Mouse (Mus musculus) heart, embryonic 11.5 days (tissue): ENCODE measurements around the gene Clspn. TPM values are rescaled to one million over a fixed set of nuclear protein-coding genes. Genes with fewer than 3 reads are reported as not detected.

ENCODE experiments used
- ATAC-seq: fragments of 200-750 bp; cut with Nextera tagmentation; replicated peaks from 2 replicates; pipeline ENCODE4 v1.8.0; 2017; ENCODE audit warnings: moderate library complexity; ENCODE audit not compliant: insufficient number of reproducible peaks, low FRiP score, low TSS enrichment
- H3K27ac ChIP-seq: fragments of 300-500 bp; sonication (generic); 2 replicates; pipeline ENCODE4 v1.5.1; 2014; ENCODE audit warnings: mild to moderate bottlenecking, low read depth, low read length
- H3K27me3 ChIP-seq: fragments of 300-500 bp; sonication (generic); 2 replicates; pipeline ENCODE4 v1.6.1; 2014; ENCODE audit warnings: mild to moderate bottlenecking, low read length, mixed read lengths; ENCODE audit not compliant: control insufficient read depth, insufficient read depth
- H3K36me3 ChIP-seq: fragments of 300-500 bp; sonication (generic); 2 replicates; pipeline ENCODE4 v1.6.1; 2014; ENCODE audit warnings: mild to moderate bottlenecking, low read length, moderate library complexity, mixed read lengths; ENCODE audit not compliant: control insufficient read depth, insufficient read depth
- H3K4me1 ChIP-seq: fragments of 300-500 bp; sonication (generic); 2 replicates; pipeline ENCODE4 v1.6.1; 2014; ENCODE audit warnings: low read length; ENCODE audit not compliant: control insufficient read depth, insufficient read depth
- H3K4me2 ChIP-seq: fragments of 300-500 bp; sonication (generic); 2 replicates; pipeline ENCODE4 v1.6.1; 2014; ENCODE audit warnings: mild to moderate bottlenecking, moderate library complexity
- H3K4me3 ChIP-seq: fragments of 300-500 bp; sonication (generic); 2 replicates; pipeline ENCODE4 v1.5.1; 2014; ENCODE audit warnings: low read depth, low read length
- H3K9ac ChIP-seq: fragments of 300-500 bp; sonication (generic); 2 replicates; pipeline ENCODE4 v1.6.1; 2014; ENCODE audit warnings: mild to moderate bottlenecking, low read depth, low read length, moderate library complexity
- H3K9me3 ChIP-seq: fragments of 300-500 bp; sonication (generic); replicated peaks from 2 replicates; pipeline ENCODE4 v1.6.1; 2016; ENCODE audit warnings: low read length; ENCODE audit not compliant: control insufficient read depth
- WGBS: fragments of 180-500 bp; shearing (Covaris S2); extraction: QIAGEN DNeasy Blood & Tissue Kit; methylation state at CpG from one replicate; pipeline ENCODE4 v1.1.7; 2014; ENCODE audit not compliant: insufficient replicate concordance; 5-methylcytosine and 5-hydroxymethylcytosine counted together
- polyA plus RNA-seq: library from polyadenylated mRNA; unstranded; fragments of >200 nt; fragmentation: Nextera tagmentation; extraction: Ambion mirVana; gene quantifications from 2 replicates; pipeline ENCODE4 v1.2.1, GENCODE M21; 2014

Clspn gene
- polyA plus RNA-seq, 1 experiment from 2014 or later, result 36.3 TPM

DNA sequence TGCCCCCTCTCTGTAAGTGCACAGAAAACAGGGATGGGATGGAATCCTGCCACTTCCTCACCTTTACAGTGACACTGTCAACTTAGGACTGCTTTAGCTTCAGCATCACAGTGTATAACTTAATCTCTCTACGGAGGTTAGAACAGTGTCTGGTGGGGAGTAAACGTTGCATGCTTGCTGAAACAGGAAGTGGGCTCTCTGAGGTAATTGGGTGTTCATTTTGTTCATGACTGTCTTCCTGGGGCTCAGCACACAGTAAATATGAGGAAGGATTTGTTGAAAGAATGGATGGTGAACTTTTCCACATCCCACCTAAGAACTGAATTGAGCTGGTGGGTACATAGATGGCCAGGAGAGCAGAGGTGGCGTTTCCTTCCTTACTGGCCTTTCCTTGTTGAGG, 21.2 kb downstream of the Clspn start:
- no peaks in the 10 kb centered on the region for H3K9me3 ChIP-seq
- H3K4me2 ChIP-seq, result no peak overlapping the region
- H3K9ac ChIP-seq, result no peak overlapping the region
- H3K4me3 ChIP-seq, result no peak overlapping the region
- no peak overlapping the region for H3K27ac ChIP-seq
- H3K4me1 ChIP-seq, result no peaks in the 10 kb centered on the region
- H3K27me3 ChIP-seq, result no peaks in the 10 kb centered on the region
- ATAC-seq, result no peak
- H3K36me3 ChIP-seq, result peaks cover 55% of the 10 kb centered on the region
- 83% methylated on average over 3 of the region's 3 CpGs for WGBS

GRCm38 (mm10) chr4:126579077-126579476, 22.3 kb downstream of the Clspn start:
- Histone ChIP-seq H3K27me3 (no peaks in the 10 kb centered on the region), H3K4me3 (no peak overlapping the region), H3K4me1 (no peaks in the 10 kb centered on the region), H3K4me2 (no peak overlapping the region), H3K36me3 (peaks cover 45% of the 10 kb centered on the region), H3K9ac (no peak overlapping the region), H3K27ac (no peak overlapping the region), H3K9me3 (no peaks in the 10 kb centered on the region)
- 83% methylated on average over 2 of the region's 2 CpGs for WGBS
- no peak for ATAC-seq

GRCm38 (mm10) chr4:126585739-126586138, 29.0 kb downstream of the Clspn start:
- H3K4me1 ChIP-seq, result no peaks in the 10 kb centered on the region
- no peak for ATAC-seq
- H3K9ac ChIP-seq, result no peak overlapping the region
- no peaks in the 10 kb centered on the region for H3K27me3 ChIP-seq
- no peak overlapping the region for H3K4me3 ChIP-seq
- H3K36me3 ChIP-seq, result peaks cover 33% of the 10 kb centered on the region
- H3K9me3 ChIP-seq, result no peaks in the 10 kb centered on the region
- H3K4me2 ChIP-seq, result no peak overlapping the region
- H3K27ac ChIP-seq, result no peak overlapping the region
- 94% methylated on average over 13 of the region's 13 CpGs for WGBS

DNA sequence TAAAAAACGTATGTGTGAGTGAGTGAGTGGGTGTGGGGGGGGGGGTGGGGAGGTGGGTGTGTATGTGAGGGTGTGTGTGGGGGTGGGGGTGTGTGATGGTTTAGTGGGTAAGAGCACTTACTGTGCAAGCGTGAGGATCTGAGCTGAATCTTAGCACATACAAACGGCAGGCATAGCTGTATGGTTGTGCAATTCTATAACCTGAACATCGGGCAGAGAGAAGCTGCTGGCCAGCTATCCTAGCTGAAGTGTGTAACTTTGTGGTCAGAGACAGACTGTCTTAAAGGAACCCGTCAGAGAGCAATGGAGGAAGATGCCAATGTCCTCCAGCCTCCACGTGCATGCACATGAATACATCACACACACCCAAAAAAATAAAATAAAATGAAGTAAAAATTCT, 35.3 kb downstream of the Clspn start:
- Histone ChIP-seq H3K27me3 (no peaks in the 10 kb centered on the region), H3K27ac (no peak overlapping the region), H3K9me3 (no peaks in the 10 kb centered on the region), H3K4me1 (no peaks in the 10 kb centered on the region), H3K4me2 (no peak overlapping the region), H3K36me3 (peaks cover 17% of the 10 kb centered on the region), H3K4me3 (no peak overlapping the region), H3K9ac (no peak overlapping the region)
- 89% methylated on average over 6 of the region's 6 CpGs for WGBS
- ATAC-seq, result no peak

DNA sequence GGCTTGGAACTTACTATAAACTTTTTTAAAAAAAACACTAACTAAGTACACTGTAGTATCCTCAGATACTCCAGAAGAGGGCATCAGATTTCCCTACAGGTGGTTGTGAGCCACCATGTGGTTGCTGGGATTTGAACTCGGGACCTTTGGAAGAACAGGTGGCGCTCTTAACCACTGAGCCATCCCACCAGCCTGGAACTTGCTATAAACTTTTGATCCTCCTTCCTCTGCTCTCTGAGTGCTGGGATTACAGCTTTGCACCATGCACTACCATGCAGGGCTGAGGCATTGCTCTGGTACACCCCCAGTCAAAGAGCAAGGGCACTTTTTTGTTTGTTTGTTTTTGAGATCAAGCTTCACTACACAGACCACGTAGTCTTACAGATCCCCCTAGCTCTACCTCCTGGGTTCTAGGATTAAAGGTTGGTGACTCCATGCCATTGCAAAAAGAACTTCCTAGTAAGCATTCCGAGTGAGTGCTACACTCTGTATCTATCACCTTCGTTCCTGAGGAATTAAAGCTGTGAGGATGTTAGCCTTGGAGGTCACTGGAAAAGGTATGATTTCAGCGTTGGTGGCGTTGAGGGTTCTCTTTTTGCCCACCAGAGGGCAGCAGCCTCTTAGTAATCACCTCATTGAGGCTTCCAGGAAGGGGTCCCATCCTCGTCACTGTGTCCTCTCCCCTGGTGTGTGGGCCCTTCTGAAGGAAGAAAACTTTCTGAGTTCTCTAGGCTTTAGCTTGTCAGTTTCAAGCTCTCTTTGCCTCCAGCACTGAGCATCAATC, 43.4 kb downstream of the Clspn start:
- Histone ChIP-seq H3K4me2 (no peak overlapping the region), H3K4me1 (peaks cover 4% of the 10 kb centered on the region; the same call in 1 of the 2 replicates), H3K27ac (no peak overlapping the region), H3K9me3 (no peaks in the 10 kb centered on the region), H3K9ac (no peak overlapping the region), H3K27me3 (no peaks in the 10 kb centered on the region), H3K36me3 (no peaks in the 10 kb centered on the region), H3K4me3 (no peak overlapping the region)
- ATAC-seq, result no peak
- WGBS, result 28% methylated on average over 8 of the region's 8 CpGs

DNA sequence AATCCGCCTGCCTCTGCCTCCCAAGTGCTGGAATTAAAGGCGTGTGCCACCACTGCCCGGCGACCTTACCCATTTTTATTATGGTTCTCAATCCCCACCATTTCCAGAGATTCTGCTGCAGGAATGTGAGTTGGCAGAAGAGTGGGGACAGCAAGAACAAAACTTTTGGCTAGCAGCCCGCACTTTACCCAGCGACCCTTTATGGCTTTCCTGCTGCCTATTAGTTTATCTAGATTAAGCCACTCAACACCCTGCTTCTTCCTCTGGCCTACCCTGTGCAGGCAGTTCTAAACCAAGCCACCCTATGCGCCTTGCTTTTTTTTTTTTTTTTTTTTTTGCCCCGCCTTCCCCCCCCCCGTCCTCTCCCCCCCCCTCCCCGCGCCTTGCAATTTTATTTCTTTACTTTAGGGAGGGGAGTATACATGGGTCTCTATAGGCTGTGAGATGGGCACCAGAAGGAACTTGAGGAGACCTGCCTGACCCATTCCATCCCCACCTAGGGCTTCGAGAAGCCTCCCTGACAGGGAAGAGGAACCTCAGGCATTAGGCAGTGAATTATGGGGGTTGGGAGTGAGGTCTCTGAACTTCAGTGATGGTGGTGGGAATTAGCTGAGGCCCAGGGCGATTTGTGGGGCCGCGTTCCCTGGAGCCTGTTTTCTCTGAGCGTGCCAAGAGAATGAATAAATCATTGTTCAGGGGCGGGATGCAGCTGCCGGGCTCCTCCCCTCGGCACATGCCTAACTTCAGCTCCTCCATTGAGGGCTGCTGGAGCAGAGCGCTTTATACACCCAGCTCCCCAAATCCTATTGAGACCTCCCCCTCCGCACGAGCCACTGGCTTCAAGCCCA, 45.1 kb downstream of the Clspn start:
- Histone ChIP-seq H3K4me2 (peak overlapping the region; percentile 52), H3K9me3 (no peaks in the 10 kb centered on the region), H3K4me3 (peak overlapping the region; percentile 8; the same call in 1 of the 2 replicates), H3K27ac (no peak overlapping the region), H3K4me1 (peaks cover 4% of the 10 kb centered on the region; the same call in 1 of the 2 replicates), H3K27me3 (no peaks in the 10 kb centered on the region), H3K9ac (0 out of 2 replicates have a peak overlapping the region, but pooled peaks have one; percentile 34), H3K36me3 (no peaks in the 10 kb centered on the region)
- no peak for ATAC-seq
- WGBS, result 24% methylated on average over 18 of the region's 22 CpGs

- Histone ChIP-seq H3K4me1 (peaks cover 4% of the 10 kb centered on the region; the same call in 1 of the 2 replicates), H3K27me3 (no peaks in the 10 kb centered on the region), H3K9me3 (no peaks in the 10 kb centered on the region), H3K4me3 (no peak overlapping the region), H3K36me3 (no peaks in the 10 kb centered on the region), H3K4me2 (peak overlapping the region; percentile 52), H3K9ac (0 out of 2 replicates have a peak overlapping the region, but pooled peaks have one; percentile 34), H3K27ac (no peak overlapping the region)
- ATAC-seq, result no peak
- WGBS, result 15% methylated on average over 6 of the region's 6 CpGs
Observed at GRCm38 (mm10) chr4:126602445-126602762, 45.7 kb downstream of the Clspn start.

DNA sequence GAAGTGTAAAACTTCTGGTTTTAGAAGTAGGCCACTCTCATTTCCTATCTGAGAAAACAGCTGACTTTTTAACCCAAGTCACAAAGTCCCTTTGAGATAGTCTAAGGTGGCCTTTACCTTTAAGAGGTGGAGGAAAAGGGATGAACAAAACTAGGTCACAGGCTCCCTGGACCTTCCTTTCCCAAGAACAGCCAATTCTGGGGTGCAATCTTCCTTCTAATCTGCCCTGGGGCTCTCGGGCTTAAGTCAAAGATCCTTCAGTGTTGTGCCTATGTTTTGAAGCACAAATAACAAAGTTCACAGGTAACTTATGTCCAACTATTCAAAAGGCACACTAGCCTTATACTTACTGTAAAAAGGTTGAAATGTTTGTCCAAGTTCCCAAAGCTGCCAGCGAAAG, 47.4 kb downstream of the Clspn start:
- H3K36me3 ChIP-seq, result no peaks in the 10 kb centered on the region
- H3K27me3 ChIP-seq, result no peaks in the 10 kb centered on the region
- no peak overlapping the region for H3K4me2 ChIP-seq
- H3K4me3 ChIP-seq, result no peak overlapping the region
- 66% methylated on average over 2 of the region's 2 CpGs for WGBS
- H3K4me1 ChIP-seq, result peaks cover 4% of the 10 kb centered on the region; the same call in 1 of the 2 replicates
- no peaks in the 10 kb centered on the region for H3K9me3 ChIP-seq
- H3K9ac ChIP-seq, result no peak overlapping the region
- ATAC-seq, result no peak
- no peak overlapping the region for H3K27ac ChIP-seq
